Mouse (Mus musculus) hindbrain, embryonic 15.5 days (tissue): ENCODE results near the gene Ccr6. TPM values are rescaled to one million over a fixed set of nuclear protein-coding genes. Genes with fewer than 3 reads are reported as not detected.

Experiments used
- ATAC-seq: fragments of 200-750 bp; cut with Nextera tagmentation; 2 replicates; pipeline ENCODE4 v1.8.0; 2017; ENCODE audit warnings: low read depth, moderate number of reproducible peaks, moderate TSS enrichment; ENCODE audit not compliant: low FRiP score
- H3K27ac ChIP-seq: fragments of 300-500 bp; sonication (generic); replicated peaks from 2 replicates; pipeline ENCODE4 v1.5.1; 2015; ENCODE audit warnings: mild to moderate bottlenecking, inconsistent platforms
- H3K27me3 ChIP-seq: fragments of 300-500 bp; sonication (generic); 2 replicates; pipeline ENCODE4 v1.6.1; 2015; ENCODE audit warnings: control low read depth, inconsistent platforms
- H3K36me3 ChIP-seq: fragments of 300-500 bp; sonication (generic); 2 replicates; pipeline ENCODE4 v1.6.1; 2015; ENCODE audit warnings: control low read depth, inconsistent platforms
- H3K4me1 ChIP-seq: fragments of 300-500 bp; sonication (generic); replicated peaks from 2 replicates; pipeline ENCODE4 v1.6.1; 2015; ENCODE audit warnings: control low read depth, inconsistent platforms
- H3K4me2 ChIP-seq: fragments of 300-500 bp; sonication (generic); 2 replicates; pipeline ENCODE4 v1.6.1; 2015; ENCODE audit warnings: moderate library complexity, mild to moderate bottlenecking, inconsistent platforms
- H3K4me3 ChIP-seq: fragments of 300-500 bp; sonication (generic); 2 replicates; pipeline ENCODE4 v1.5.1; 2015; ENCODE audit warnings: mild to moderate bottlenecking, inconsistent platforms
- H3K9ac ChIP-seq: fragments of 300-500 bp; sonication (generic); 2 replicates; pipeline ENCODE4 v1.6.1; 2015; ENCODE audit warnings: inconsistent platforms
- H3K9me3 ChIP-seq: fragments of 300-500 bp; sonication (generic); 2 replicates; pipeline ENCODE4 v1.6.1; 2016; ENCODE audit warnings: control low read depth, inconsistent platforms
- WGBS: fragments of 180-500 bp; shearing (Covaris S2); methylation state at CpG from one replicate; pipeline ENCODE4 v1.1.7; 2015; 5-methylcytosine and 5-hydroxymethylcytosine counted together
- polyA plus RNA-seq: library from polyadenylated mRNA; unstranded; fragments of >200 nt; fragmentation: Nextera tagmentation; extraction: Ambion mirVana; gene quantifications from 2 replicates; pipeline ENCODE4 v1.2.1, GENCODE M21; 2015

Ccr6 gene
- polyA plus RNA-seq, 1 experiment from 2014 or later: not detected

- H3K9ac ChIP-seq: no peak overlapping the region
- H3K9me3 ChIP-seq: no peaks in the 10 kb centered on the region
- H3K4me1 ChIP-seq: peaks cover 9% of the 10 kb centered on the region
- no peaks in the 10 kb centered on the region for H3K27me3 ChIP-seq
- H3K36me3 ChIP-seq: peaks cover 5% of the 10 kb centered on the region; the same call in 1 of the 2 replicates
- H3K4me2 ChIP-seq: no peak overlapping the region
- WGBS: 98% methylated on average over 3 of the region's 3 CpGs
- no peak overlapping the region for H3K27ac ChIP-seq
- H3K4me3 ChIP-seq: no peak overlapping the region
- no peak for ATAC-seq
Observed at GRCm38 (mm10) chr17:8289993-8290679, 54.3 kb downstream of the Ccr6 start.

DNA sequence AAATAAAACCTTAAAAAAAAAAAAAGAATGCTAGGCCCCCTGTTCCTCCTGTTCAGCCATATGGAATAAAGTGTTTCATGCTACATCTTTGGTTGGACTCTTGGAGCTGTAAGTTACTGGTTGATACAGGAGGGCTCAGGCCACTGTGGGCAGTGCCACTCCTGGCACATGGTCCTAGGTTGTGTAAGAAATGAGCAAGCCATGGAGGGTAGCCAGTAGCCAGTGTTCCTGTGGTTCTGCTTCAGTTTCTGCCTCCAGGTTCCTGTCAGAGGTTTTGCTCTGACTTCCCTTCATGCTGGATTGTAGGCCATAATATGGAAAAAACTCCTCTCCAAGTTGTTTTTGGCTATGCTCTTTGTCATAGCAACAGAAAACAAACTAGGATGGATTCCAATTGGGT is 54.9 kb downstream of the Ccr6 start:
- no peak for ATAC-seq
- H3K9me3 ChIP-seq: no peaks in the 10 kb centered on the region
- H3K4me2 ChIP-seq: no peak overlapping the region
- peaks cover 3% of the 10 kb centered on the region; the same call in 1 of the 2 replicates for H3K4me1 ChIP-seq
- H3K4me3 ChIP-seq: no peak overlapping the region
- no peak overlapping the region for H3K9ac ChIP-seq
- H3K27ac ChIP-seq: no peak overlapping the region
- H3K36me3 ChIP-seq: peaks cover 10% of the 10 kb centered on the region; the same call in 1 of the 2 replicates
- no peaks in the 10 kb centered on the region for H3K27me3 ChIP-seq

GRCm38 (mm10) chr17:8295825-8296224 is 60.0 kb downstream of the Ccr6 start:
- Histone ChIP-seq H3K36me3 (peaks cover 13% of the 10 kb centered on the region), H3K9ac (no peak overlapping the region), H3K4me3 (no peak overlapping the region), H3K4me1 (no peaks in the 10 kb centered on the region), H3K27ac (no peak overlapping the region), H3K4me2 (no peak overlapping the region), H3K9me3 (no peaks in the 10 kb centered on the region), H3K27me3 (no peaks in the 10 kb centered on the region)
- ATAC-seq: no peak

- H3K27ac ChIP-seq: no peak overlapping the region
- no peaks in the 10 kb centered on the region for H3K27me3 ChIP-seq
- no peak for ATAC-seq
- no peak overlapping the region for H3K4me3 ChIP-seq
- H3K4me2 ChIP-seq: no peak overlapping the region
- WGBS: 88% methylated on average over 9 of the region's 9 CpGs
- peaks cover 13% of the 10 kb centered on the region for H3K36me3 ChIP-seq
- no peaks in the 10 kb centered on the region for H3K4me1 ChIP-seq
- no peaks in the 10 kb centered on the region for H3K9me3 ChIP-seq
- H3K9ac ChIP-seq: no peak overlapping the region
Observed at GRCm38 (mm10) chr17:8296313-8296844, 60.5 kb downstream of the Ccr6 start.

DNA sequence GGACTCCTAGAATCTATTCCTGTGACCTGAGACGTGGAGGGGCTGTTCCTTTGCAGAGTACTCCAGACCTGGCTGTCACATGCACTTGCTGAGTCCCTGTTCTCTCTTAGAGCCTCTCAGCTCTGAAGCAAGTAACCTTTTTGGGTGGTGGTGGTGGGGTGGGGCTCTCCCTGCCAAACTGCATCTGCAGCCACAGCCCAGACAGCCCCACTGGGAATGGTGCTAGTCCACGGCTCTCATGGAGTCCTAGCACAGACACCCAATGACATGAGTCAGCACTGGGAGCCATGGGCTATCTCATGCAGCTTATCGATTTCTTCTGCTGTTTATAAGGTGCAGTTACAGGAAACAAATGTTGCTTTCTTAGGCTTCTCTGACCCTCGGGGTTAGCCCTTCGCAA is 61.9 kb downstream of the Ccr6 start:
- H3K27me3 ChIP-seq: no peaks in the 10 kb centered on the region
- 88% methylated on average over 5 of the region's 5 CpGs for WGBS

DNA sequence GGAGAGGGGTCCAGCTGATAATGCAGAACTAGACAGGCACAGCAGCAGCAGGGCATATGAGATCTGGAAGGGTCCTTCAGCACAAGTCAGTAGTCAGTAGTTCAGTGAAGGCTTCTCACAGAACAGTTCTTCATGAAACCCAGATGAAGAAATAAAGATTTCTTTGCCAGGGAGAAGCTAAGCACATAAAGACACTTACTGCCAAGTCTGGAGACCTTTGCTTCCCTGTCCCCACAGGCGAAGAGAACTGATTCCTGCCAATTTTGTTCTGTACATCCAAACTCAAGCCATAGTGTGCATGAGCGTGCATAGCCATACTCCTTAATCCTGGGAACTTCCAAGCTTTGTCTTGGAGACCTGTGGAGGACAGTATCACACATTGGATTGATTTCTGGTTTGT is 62.4 kb downstream of the Ccr6 start:
- Histone ChIP-seq H3K4me2 (no peak overlapping the region), H3K27me3 (no peaks in the 10 kb centered on the region), H3K9me3 (no peaks in the 10 kb centered on the region), H3K36me3 (peaks cover 13% of the 10 kb centered on the region), H3K27ac (no peak overlapping the region), H3K9ac (no peak overlapping the region), H3K4me3 (no peak overlapping the region), H3K4me1 (no peaks in the 10 kb centered on the region)
- ATAC-seq: no peak
- WGBS: 98% methylated on average over 2 of the region's 2 CpGs

More for the DNA sequence above, 61.9 kb downstream of the Ccr6 start:
- ATAC-seq: no peak
- peaks cover 13% of the 10 kb centered on the region for H3K36me3 ChIP-seq
- no peak overlapping the region for H3K4me3 ChIP-seq
- no peak overlapping the region for H3K4me2 ChIP-seq
- H3K9ac ChIP-seq: no peak overlapping the region
- H3K4me1 ChIP-seq: no peaks in the 10 kb centered on the region
- no peaks in the 10 kb centered on the region for H3K9me3 ChIP-seq
- H3K27ac ChIP-seq: no peak overlapping the region

GRCm38 (mm10) chr17:8299524-8299923 is 63.7 kb downstream of the Ccr6 start:
- no peak overlapping the region for H3K4me2 ChIP-seq
- H3K36me3 ChIP-seq: peaks cover 13% of the 10 kb centered on the region
- H3K27me3 ChIP-seq: no peaks in the 10 kb centered on the region
- no peak overlapping the region for H3K9ac ChIP-seq
- H3K4me1 ChIP-seq: no peaks in the 10 kb centered on the region
- H3K9me3 ChIP-seq: no peaks in the 10 kb centered on the region
- ATAC-seq: no peak
- H3K4me3 ChIP-seq: no peak overlapping the region
- no peak overlapping the region for H3K27ac ChIP-seq

GRCm38 (mm10) chr17:8301515-8301914 is 65.7 kb downstream of the Ccr6 start:
- no peak overlapping the region for H3K4me3 ChIP-seq
- H3K36me3 ChIP-seq: peaks cover 8% of the 10 kb centered on the region; the same call in 1 of the 2 replicates
- H3K4me1 ChIP-seq: no peaks in the 10 kb centered on the region
- H3K27me3 ChIP-seq: no peaks in the 10 kb centered on the region
- H3K27ac ChIP-seq: no peak overlapping the region
- H3K9ac ChIP-seq: no peak overlapping the region
- H3K4me2 ChIP-seq: no peak overlapping the region
- no peak for ATAC-seq
- no peaks in the 10 kb centered on the region for H3K9me3 ChIP-seq
- WGBS: 77% methylated on average over 4 of the region's 4 CpGs

DNA sequence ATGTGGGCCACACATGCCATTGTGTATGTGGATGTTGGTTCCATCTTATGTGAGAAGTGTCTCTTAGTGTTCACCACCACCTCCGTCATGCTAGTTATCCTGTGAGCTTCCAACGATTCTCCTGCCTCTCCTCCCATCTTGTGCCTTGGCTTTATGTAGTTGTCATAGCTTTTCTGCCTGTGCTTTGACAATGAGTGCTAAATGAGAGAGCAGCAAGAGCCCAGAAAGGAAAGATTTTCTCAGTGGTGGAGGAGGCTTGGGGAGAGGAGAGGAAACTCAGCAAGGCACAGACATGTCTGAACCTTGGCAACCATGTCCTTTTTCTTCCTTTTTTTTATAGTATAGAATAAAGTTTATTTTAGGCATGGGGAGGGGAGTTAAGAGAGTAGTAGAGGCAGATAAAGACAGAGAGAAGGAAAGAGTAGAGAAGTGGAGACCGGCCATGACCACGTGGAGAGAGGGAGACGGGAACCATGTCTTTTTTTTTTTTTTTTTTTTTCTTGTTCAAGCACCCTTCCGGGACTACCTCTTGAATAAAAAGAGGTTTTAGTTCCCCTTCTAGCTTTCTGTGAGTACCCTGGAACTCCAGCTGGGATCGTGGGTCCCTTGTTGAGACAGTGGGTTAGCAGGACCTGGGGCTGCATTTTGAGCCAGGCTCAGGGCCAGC is 67.1 kb downstream of the Ccr6 start:
- no peak overlapping the region for H3K27ac ChIP-seq
- H3K9me3 ChIP-seq: no peaks in the 10 kb centered on the region
- peaks cover 5% of the 10 kb centered on the region; the same call in 1 of the 2 replicates for H3K36me3 ChIP-seq
- no peak overlapping the region for H3K4me3 ChIP-seq
- ATAC-seq: no peak
- no peak overlapping the region for H3K9ac ChIP-seq
- no peaks in the 10 kb centered on the region for H3K4me1 ChIP-seq
- no peaks in the 10 kb centered on the region for H3K27me3 ChIP-seq
- H3K4me2 ChIP-seq: no peak overlapping the region
- WGBS: 72% methylated on average over 7 of the region's 7 CpGs

DNA sequence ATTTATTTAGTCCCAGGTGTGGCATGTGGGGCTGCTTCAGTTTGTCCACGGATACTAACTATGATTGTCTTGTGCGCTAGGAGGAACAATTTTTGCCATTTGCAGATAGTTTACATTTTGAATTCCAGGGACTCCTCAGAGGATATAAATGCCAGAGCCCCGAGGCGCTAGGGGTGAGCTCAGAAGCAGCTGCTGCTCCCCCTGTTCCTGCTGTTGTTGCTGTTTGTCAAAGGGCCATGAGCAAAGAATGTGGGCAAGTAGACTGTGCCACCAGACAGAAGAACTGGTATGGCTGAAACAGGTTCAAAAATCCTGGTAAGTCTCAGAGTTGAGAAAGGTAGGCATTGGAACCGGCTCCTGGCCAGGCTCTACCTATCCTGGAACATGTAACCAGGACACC is 67.8 kb downstream of the Ccr6 start:
- no peaks in the 10 kb centered on the region for H3K9me3 ChIP-seq
- no peak overlapping the region for H3K4me2 ChIP-seq
- H3K27me3 ChIP-seq: no peaks in the 10 kb centered on the region
- ATAC-seq: no peak
- H3K4me3 ChIP-seq: no peak overlapping the region
- 66% methylated on average over 5 of the region's 5 CpGs for WGBS
- no peak overlapping the region for H3K9ac ChIP-seq
- H3K27ac ChIP-seq: no peak overlapping the region
- H3K4me1 ChIP-seq: no peaks in the 10 kb centered on the region
- H3K36me3 ChIP-seq: no peaks in the 10 kb centered on the region

DNA sequence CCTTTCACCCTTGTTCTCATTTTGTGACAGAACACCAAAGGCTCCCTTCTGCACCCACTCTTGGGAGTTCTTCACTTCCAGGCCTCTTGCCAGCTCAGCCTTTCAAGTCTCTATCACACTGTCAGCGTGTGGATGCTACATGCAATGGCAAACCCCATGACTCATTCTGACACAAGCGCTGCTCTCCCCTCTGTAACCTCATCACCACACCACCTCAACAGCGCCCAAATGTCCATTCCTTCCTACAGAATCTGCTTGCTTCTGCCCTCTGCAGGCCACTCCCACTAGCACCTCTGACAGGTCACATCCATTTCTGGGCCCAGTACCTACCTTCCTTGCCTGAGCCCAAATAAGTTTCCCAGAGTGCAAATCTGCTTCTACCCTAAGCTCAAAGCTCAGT is 70.0 kb downstream of the Ccr6 start:
- H3K27me3 ChIP-seq: no peaks in the 10 kb centered on the region
- WGBS: 23% methylated on average over 3 of the region's 3 CpGs
- no peak overlapping the region for H3K9ac ChIP-seq
- no peaks in the 10 kb centered on the region for H3K36me3 ChIP-seq
- no peak overlapping the region for H3K4me3 ChIP-seq
- H3K4me2 ChIP-seq: no peak overlapping the region
- H3K27ac ChIP-seq: no peak overlapping the region
- H3K9me3 ChIP-seq: no peaks in the 10 kb centered on the region
- no peak for ATAC-seq
- 0 out of 2 replicates have a peak, but pooled peaks cover 4% of the 10 kb centered on the region for H3K4me1 ChIP-seq
